23 mouse cellular contexts compared by ENCODE assay signal in genomic region chr8:104962229-104962901, GRCm38 (mm10). TPM values are rescaled to one million over a fixed set of nuclear protein-coding genes. Genes with fewer than 3 reads are reported as not detected.
A peak's percentile ranks its signal among the peaks of the same experiment; 100 is the strongest.
DNase-seq lines count a peak whose midpoint lies in the region; ATAC-seq and TF ChIP-seq lines count a peak whose summit lies in the region.
"Had no signal": no experiment of that assay in that cellular context is flagged by ENCODE, and none has a peak within 500 bp of the region (broad histone marks: within the 10 kb centered on the region; RNA-seq: fewer than 3 reads in every experiment).

No protein-coding gene starts in this region.

- TF ChIP-seq POLR2A in bone marrow, adult 2 months (IDR thresholded peaks at IDR 0.05; ENCODE audit: borderline replicate concordance, control insufficient read depth, low read depth, low read length) = no peak

- H3K4me1 ChIP-seq in bone marrow, adult 2 months (ENCODE audit: control insufficient read depth, insufficient read depth, low read length) = peaks cover 2% of the 10 kb centered on the region; the same call in 1 of the 2 replicates
- H3K4me1 ChIP-seq in liver, embryonic 14.5 days (replicated peaks; ENCODE audit: control insufficient read depth in 2 of 2, insufficient read depth in 2 of 2, low read length in 1 of 2) = peaks cover 14 to 18% of the 10 kb centered on the region in 2 experiments
- H3K4me1 ChIP-seq: embryonic facial prominence, embryonic 15.5 days; neural tube, embryonic 13.5 days had no signal

- H3K4me2 ChIP-seq in liver, embryonic 14.5 days (ENCODE audit: low read depth) = peak overlapping the region; percentile 72
- H3K4me2 ChIP-seq: embryonic facial prominence, embryonic 15.5 days; neural tube, embryonic 13.5 days had no signal

- whole genome bisulfite sequencing in bone marrow, adult 2 months = 59% methylated on average over 8 of the region's 8 CpGs
- WGBS in liver, embryonic 14.5 days (ENCODE audit: insufficient replicate concordance) = 27% methylated on average over 8 of the region's 8 CpGs

- TF ChIP-seq EP300 in liver, embryonic 14.5 days (IDR thresholded peaks at IDR 0.05; ENCODE audit: low read depth) = peak; percentile 97

- ATAC-seq in common myeloid progenitor, adult 5-6 weeks (replicated peaks; ENCODE audit: low read depth, poor library complexity, severe bottlenecking) = peak; percentile 64; the same call in 1 of the 2 replicates
- ATAC-seq in liver, embryonic 14.5 days (ENCODE audit: insufficient read depth) = peak; percentile 97
- ATAC-seq: activated CD4-positive, CD25-positive, alpha-beta regulatory T cell, adult 4 months; CD4-positive, CD25-positive, alpha-beta regulatory T cell, adult 4 months; forebrain, embryonic 14.5 days; hindbrain, postnatal 0 days had no signal

- H3K4me3 ChIP-seq in bone marrow, adult 2 months (replicated peaks; ENCODE audit: control insufficient read depth, low read depth, low read length) = peak overlapping the region; percentile 73
- peak overlapping the region; percentile 78 to 84 for H3K4me3 ChIP-seq in liver, embryonic 14.5 days (ENCODE audit: insufficient read depth in 1 of 2, low read depth in 2 of 2, low read length in 2 of 2)
- H3K4me3 ChIP-seq: embryonic facial prominence, embryonic 15.5 days; left cerebral cortex, adult 2 months; neural tube, embryonic 13.5 days had no signal

- H3K27me3 ChIP-seq in liver, embryonic 14.5 days (ENCODE audit: control insufficient read depth, insufficient read depth, low read length) = no peaks in the 10 kb centered on the region
- H3K27me3 ChIP-seq: embryonic facial prominence, embryonic 15.5 days; megakaryocyte, embryonic 14.5 days; neural tube, embryonic 13.5 days had no signal

- TF ChIP-seq CTCF in bone marrow, adult 2 months (IDR thresholded peaks at IDR 0.05; ENCODE audit: control insufficient read depth, insufficient read depth, low read length) = no peak
- no peak for TF ChIP-seq CTCF in liver, embryonic 14.5 days (IDR thresholded peaks at IDR 0.05; ENCODE audit: low read depth)

- H3K27ac ChIP-seq in bone marrow, adult 2 months (ENCODE audit: control insufficient read depth, insufficient read depth, low read depth, low read length, poor library complexity) = peak overlapping the region; percentile 81
- H3K27ac ChIP-seq in liver, embryonic 14.5 days = peak overlapping the region; percentile 93
- H3K27ac ChIP-seq: hindbrain, postnatal 0 days; left cerebral cortex, adult 2 months; neural tube, embryonic 13.5 days had no signal

- peaks cover 32% of the 10 kb centered on the region for H3K36me3 ChIP-seq in liver, embryonic 14.5 days (replicated peaks; ENCODE audit: control insufficient read depth, insufficient read depth, low read depth)
- H3K36me3 ChIP-seq: embryonic facial prominence, embryonic 15.5 days; neural tube, embryonic 13.5 days had no signal

- no peaks in the 10 kb centered on the region for H3K9me3 ChIP-seq in liver, embryonic 14.5 days (ENCODE audit: control insufficient read depth, low read length)
- H3K9me3 ChIP-seq: embryonic facial prominence, embryonic 15.5 days; megakaryocyte, embryonic 14.5 days; neural tube, embryonic 13.5 days had no signal

- peak; percentile 76 to 79 (median 79) for DNase-seq in liver, embryonic 14.5 days (ENCODE audit: low read depth in 3 of 3, low spot score in 3 of 3)
- peak; percentile 60 to 69 for DNase-seq in spleen, postnatal 10 days (ENCODE audit: low spot score in 2 of 2)
- DNase-seq in MN1 (ENCODE audit: low spot score) = no peak
- DNase-seq in cerebellum, adult 11-12 months = no peak
- DNase-seq in gastrocnemius, postnatal 4 days (ENCODE audit: low spot score in 2 of 2) = no peak
- DNase-seq in thymus, adult 18-20 months = no peak
- DNase-seq: cerebellum, adult 2 months had no signal

- peak overlapping the region; percentile 88 for H3K9ac ChIP-seq in liver, embryonic 14.5 days (replicated peaks)
- H3K9ac ChIP-seq: embryonic facial prominence, embryonic 15.5 days; neural tube, embryonic 13.5 days had no signal

RNA-seq across cellular contexts. Expression of gene Ces2g, which starts 0.8 kb away (rescaled TPM):
- polyA plus RNA-seq in bone marrow, adult 2 months (2011; ENCODE audit: insufficient read depth, insufficient read length, low replicate concordance, missing spikeins) = 29.5 and 49.8 TPM in 2 replicates
- 46.6 and 51.8 TPM in 2 replicates for total RNA-seq in common myeloid progenitor, adult 5-6 weeks (2017)
- polyA plus RNA-seq in liver, embryonic 14.5 days (2012; rRNA removed) = 21.3 and 21.5 TPM in 2 replicates
- 19.7 and 21.1 TPM in 2 replicates for polyA plus RNA-seq in liver, embryonic 14.5 days (2014; fragmentation: Nextera tagmentation; extraction: Ambion mirVana)
- 1 to 10 TPM; 1.0 to 1.1 TPM for total RNA-seq in gastrocnemius, postnatal 4 days (2021)
- total RNA-seq: monocyte, adult 5-6 weeks had no signal
- polyA plus RNA-seq: limb, embryonic 11.5 days; neural tube, embryonic 13.5 days had no signal

RNA-seq across cellular contexts. Expression of gene Ces2f, which starts 15.2 kb away (rescaled TPM):
- not detected in 2 replicates for polyA plus RNA-seq in bone marrow, adult 2 months (2011; ENCODE audit: insufficient read depth, insufficient read length, low replicate concordance, missing spikeins)
- total RNA-seq in common myeloid progenitor, adult 5-6 weeks (2017) = not detected in 2 replicates
- polyA plus RNA-seq in liver, embryonic 14.5 days (2012; rRNA removed) = not detected in 2 replicates
- not detected in 2 replicates for polyA plus RNA-seq in liver, embryonic 14.5 days (2014; fragmentation: Nextera tagmentation; extraction: Ambion mirVana)
- under 1 TPM in 1 of 2 experiments, not detected in 1; 0.05 TPM for total RNA-seq in gastrocnemius, postnatal 4 days (2021)
- total RNA-seq: adrenal gland, postnatal 36 days; gastrocnemius, adult 18-20 months; hindbrain, postnatal 0 days; left cerebral cortex, adult 2 months; monocyte, adult 5-6 weeks had no signal
- polyA plus RNA-seq: activated CD4-positive, CD25-positive, alpha-beta regulatory T cell, adult 4 months; CD4-positive, CD25-positive, alpha-beta regulatory T cell, adult 4 months; cerebellum, adult 2 months; forebrain, embryonic 14.5 days; hindbrain, postnatal 0 days; limb, embryonic 11.5 days; lung, embryonic 16.5 days; neural tube, embryonic 13.5 days had no signal

RNA-seq across cellular contexts. Expression of gene Ces2e, which starts 36.3 kb away (rescaled TPM):
- 0.49 and 1.2 TPM in 2 replicates for polyA plus RNA-seq in bone marrow, adult 2 months (2011; ENCODE audit: insufficient read depth, insufficient read length, low replicate concordance, missing spikeins)
- total RNA-seq in common myeloid progenitor, adult 5-6 weeks (2017) = not detected in 2 replicates
- 1.5 and 2.1 TPM in 2 replicates for polyA plus RNA-seq in liver, embryonic 14.5 days (2012; rRNA removed)
- 1.6 and 2.2 TPM in 2 replicates for polyA plus RNA-seq in liver, embryonic 14.5 days (2014; fragmentation: Nextera tagmentation; extraction: Ambion mirVana)
- under 1 TPM in 1 of 2 experiments, not detected in 1; 0.18 TPM for total RNA-seq in gastrocnemius, postnatal 4 days (2021)
- total RNA-seq: hindbrain, postnatal 0 days; left cerebral cortex, adult 2 months; monocyte, adult 5-6 weeks had no signal
- polyA plus RNA-seq: activated CD4-positive, CD25-positive, alpha-beta regulatory T cell, adult 4 months; CD4-positive, CD25-positive, alpha-beta regulatory T cell, adult 4 months; forebrain, embryonic 14.5 days; hindbrain, postnatal 0 days; limb, embryonic 11.5 days; neural tube, embryonic 13.5 days had no signal

RNA-seq across cellular contexts. Expression of gene Ces2h, which starts 38.3 kb away (rescaled TPM):
- not detected in 2 replicates for polyA plus RNA-seq in bone marrow, adult 2 months (2011; ENCODE audit: insufficient read depth, insufficient read length, low replicate concordance, missing spikeins)
- total RNA-seq in common myeloid progenitor, adult 5-6 weeks (2017) = not detected in 2 replicates
- not detected in 2 replicates for polyA plus RNA-seq in liver, embryonic 14.5 days (2012; rRNA removed)
- polyA plus RNA-seq in liver, embryonic 14.5 days (2014; fragmentation: Nextera tagmentation; extraction: Ambion mirVana) = not detected in 2 replicates
- total RNA-seq in gastrocnemius, postnatal 4 days (2021) = not detected
- total RNA-seq: adrenal gland, postnatal 36 days; gastrocnemius, adult 18-20 months; heart, postnatal 14 days; hindbrain, postnatal 0 days; left cerebral cortex, adult 2 months; monocyte, adult 5-6 weeks had no signal
- polyA plus RNA-seq: activated CD4-positive, CD25-positive, alpha-beta regulatory T cell, adult 4 months; CD4-positive, CD25-positive, alpha-beta regulatory T cell, adult 4 months; cerebellum, adult 2 months; embryonic facial prominence, embryonic 15.5 days; forebrain, embryonic 14.5 days; hindbrain, postnatal 0 days; limb, embryonic 11.5 days; lung, embryonic 16.5 days; neural tube, embryonic 13.5 days had no signal

Comparison
In these comparisons a context has a peak if more than half of its experiments do, and no peak if none do; other contexts are left out.
1. DNase-seq: peak in liver, embryonic 14.5 days (3 of 3) and spleen, postnatal 10 days (2 of 2); none in MN1 (single experiment), cerebellum, adult 11-12 months (single experiment), gastrocnemius, postnatal 4 days (0 of 2) and thymus, adult 18-20 months (0 of 2).
2. RNA of gene Ces2g, which starts 0.8 kb away (total RNA-seq): 46.6 to 51.8 TPM in common myeloid progenitor, adult 5-6 weeks; 1.0 to 1.1 TPM in gastrocnemius, postnatal 4 days; every median in the first group is over 10 times any median in the second.